Mouse (Mus musculus): ENCODE results near the gene Heatr4.

- no peak for TF ChIP-seq CTCF (IDR thresholded peaks at IDR 0.05; ENCODE audit: low read depth)
- TF ChIP-seq EP300 (IDR thresholded peaks at IDR 0.05; ENCODE audit: low read depth), result no peak
Measured at GRCm38 (mm10) chr12:83965235-83965634, 19.4 kb downstream of the Heatr4 start.
